Comparison of ENCODE assay signal across 9 mouse cellular contexts in the genomic region with DNA sequence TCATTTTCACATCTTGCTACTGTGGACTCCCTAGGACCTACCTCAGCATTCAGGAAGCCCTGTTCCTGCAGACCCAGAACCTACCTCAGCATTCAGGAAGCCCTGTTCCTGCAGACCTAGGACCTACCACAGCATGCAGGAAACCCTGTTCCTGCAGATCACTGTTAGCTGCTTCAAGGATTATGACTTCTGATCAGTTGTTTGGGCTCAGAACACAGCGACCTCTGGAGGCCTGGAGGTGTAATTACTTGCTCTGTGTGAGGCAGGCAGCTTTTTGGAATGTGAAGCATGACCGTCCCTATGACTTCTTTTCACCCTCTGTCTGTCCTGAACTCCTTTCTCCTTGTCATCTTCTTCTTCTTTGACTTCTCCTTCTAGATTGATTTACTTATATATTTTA. TPM values are rescaled to one million over a fixed set of nuclear protein-coding genes. Genes with fewer than 3 reads are reported as not detected.
A peak's percentile ranks its signal among the peaks of the same experiment; 100 is the strongest.
DNase-seq lines count a peak whose midpoint lies in the region; ATAC-seq and TF ChIP-seq lines count a peak whose summit lies in the region.
"Had no signal": no experiment of that assay in that cellular context is flagged by ENCODE, and none has a peak within 500 bp of the region (broad histone marks: within the 10 kb centered on the region; RNA-seq: fewer than 3 reads in every experiment).

No protein-coding gene starts in this region.

- no peak overlapping the region for H3K9ac ChIP-seq in lung, embryonic 14.5 days
- H3K9ac ChIP-seq: limb, embryonic 13.5 days had no signal

- no peaks in the 10 kb centered on the region for H3K27me3 ChIP-seq in lung, embryonic 14.5 days (ENCODE audit: insufficient read depth, low read length)
- H3K27me3 ChIP-seq: limb, embryonic 13.5 days had no signal

- H3K4me2 ChIP-seq in lung, embryonic 14.5 days: no peak overlapping the region
- H3K4me2 ChIP-seq: limb, embryonic 13.5 days had no signal

- H3K27ac ChIP-seq in lung, embryonic 14.5 days (ENCODE audit: low read depth): no peak overlapping the region
- H3K27ac ChIP-seq: limb, embryonic 13.5 days had no signal

- no peak for ATAC-seq in lung, embryonic 14.5 days (ENCODE audit: insufficient read depth)

- peak; percentile 30 for DNase-seq in adrenal gland, postnatal 10 days
- DNase-seq in adrenal gland, postnatal 25 days: no peak
- peak; percentile 51 for DNase-seq in lung, embryonic 14.5 days
- DNase-seq in lung, adult 18-20 months: no peak
- DNase-seq in induced T-regulatory cell, adult 2 months (ENCODE audit: low read depth): peak; percentile 84
- DNase-seq in thymus, postnatal 10 days (ENCODE audit: low spot score in 2 of 2): peak; percentile 18 to 52
- no peak for DNase-seq in adrenal gland, adult 2 months
- DNase-seq in kidney, postnatal 14 days: no peak

- no peak overlapping the region for H3K4me3 ChIP-seq in lung, embryonic 14.5 days (ENCODE audit: low read depth, low read length)
- H3K4me3 ChIP-seq: limb, embryonic 13.5 days had no signal

- 37% methylated on average over 2 of the region's 2 CpGs for WGBS in lung, embryonic 14.5 days

- no peaks in the 10 kb centered on the region for H3K36me3 ChIP-seq in lung, embryonic 14.5 days (ENCODE audit: insufficient read depth)
- H3K36me3 ChIP-seq: limb, embryonic 13.5 days had no signal

- TF ChIP-seq CTCF in lung, embryonic 14.5 days (IDR thresholded peaks at IDR 0.05; ENCODE audit: low read depth): peak; percentile 65

- 0 out of 2 replicates have a peak, but pooled peaks cover 3% of the 10 kb centered on the region for H3K4me1 ChIP-seq in lung, embryonic 14.5 days (ENCODE audit: insufficient read depth)

- H3K9me3 ChIP-seq in lung, embryonic 14.5 days (ENCODE audit: low read depth, low read length): no peaks in the 10 kb centered on the region

RNA-seq across cellular contexts. Expression of a gene that starts 27.1 kb away (rescaled TPM):
- total RNA-seq in adrenal gland, postnatal 10 days (2021): 10 to 100 TPM; 15.3 to 17.1 TPM
- 31.7 and 53.8 TPM in 2 replicates for total RNA-seq in adrenal gland, postnatal 25 days (2021)
- polyA plus RNA-seq in lung, embryonic 14.5 days (2014; fragmentation: Nextera tagmentation; extraction: Ambion mirVana): 46.2 and 48.0 TPM in 2 replicates
- 10 to 100 TPM; 13.9 to 27.7 TPM for total RNA-seq in adrenal gland, adult 2 months (2021)
- polyA plus RNA-seq in adrenal gland, adult 2 months (2012; rRNA removed): 19.4 and 21.5 TPM in 2 replicates

RNA-seq across cellular contexts. Expression of a gene that starts 38.5 kb away (rescaled TPM):
- total RNA-seq in adrenal gland, postnatal 10 days (2021): 1 to 10 TPM; 4.3 to 6.3 TPM
- 4.1 and 5.5 TPM in 2 replicates for total RNA-seq in adrenal gland, postnatal 25 days (2021)
- 1.0 TPM in 2 replicates for polyA plus RNA-seq in lung, embryonic 14.5 days (2014; fragmentation: Nextera tagmentation; extraction: Ambion mirVana)
- 1 to 10 TPM; 3.1 to 5.2 TPM for total RNA-seq in adrenal gland, adult 2 months (2021)
- 1.7 and 2.0 TPM in 2 replicates for polyA plus RNA-seq in adrenal gland, adult 2 months (2012; rRNA removed)

RNA-seq across cellular contexts. Expression of a gene that starts 45.0 kb away (rescaled TPM):
- 10 to 100 TPM; 46.0 to 62.1 TPM for total RNA-seq in adrenal gland, postnatal 10 days (2021)
- 37.9 and 51.1 TPM in 2 replicates for total RNA-seq in adrenal gland, postnatal 25 days (2021)
- polyA plus RNA-seq in lung, embryonic 14.5 days (2014; fragmentation: Nextera tagmentation; extraction: Ambion mirVana): 13.6 and 14.7 TPM in 2 replicates
- total RNA-seq in adrenal gland, adult 2 months (2021): 10 to 100 TPM; 38.4 to 70.0 TPM
- 37.5 and 43.3 TPM in 2 replicates for polyA plus RNA-seq in adrenal gland, adult 2 months (2012; rRNA removed)

RNA-seq across cellular contexts. Expression of a gene that starts 51.5 kb away (rescaled TPM):
- total RNA-seq in adrenal gland, postnatal 10 days (2021): 10 to 100 TPM; 34.2 to 36.9 TPM
- total RNA-seq in adrenal gland, postnatal 25 days (2021): 38.6 and 46.8 TPM in 2 replicates
- 54.0 and 56.8 TPM in 2 replicates for polyA plus RNA-seq in lung, embryonic 14.5 days (2014; fragmentation: Nextera tagmentation; extraction: Ambion mirVana)
- 10 to 100 TPM; 31.8 to 44.5 TPM for total RNA-seq in adrenal gland, adult 2 months (2021)
- polyA plus RNA-seq in adrenal gland, adult 2 months (2012; rRNA removed): 166 and 181 TPM in 2 replicates

Comparison
In these comparisons a context has a peak if more than half of its experiments do, and no peak if none do; other contexts are left out.
1. DNase-seq: peak in adrenal gland, postnatal 10 days (single experiment), lung, embryonic 14.5 days (single experiment), induced T-regulatory cell, adult 2 months (single experiment) and thymus, postnatal 10 days (2 of 2); none in adrenal gland, postnatal 25 days (single experiment), lung, adult 18-20 months (0 of 2), adrenal gland, adult 2 months (single experiment) and kidney, postnatal 14 days (single experiment).